Mouse (Mus musculus) megakaryocyte, adult 5-6 weeks (primary cell): ENCODE measurements at regions not wholly inside any gene's neighbourhood (a gene's known extent, or its start where the extent isn't known, plus 50 kb on each side); places are given as distances from the start of the nearest gene placed in this dataset.

ENCODE experiments used
- ATAC-seq: 2 replicates; pipeline ENCODE4 v1.8.0; 2016; ENCODE audit warnings: mild to moderate bottlenecking, inconsistent platforms; ENCODE audit not compliant: poor library complexity, severe bottlenecking

- no peak for ATAC-seq
Observed at GRCm38 (mm10) chr3:52158788-52159260, 53.9 kb upstream of the Maml3 start.

GRCm38 (mm10) chr3:52161688-52162087 lies 56.8 kb upstream of the Maml3 start:
- no peak for ATAC-seq

GRCm38 (mm10) chr3:52163990-52164389 lies 59.1 kb upstream of the Maml3 start:
- no peak for ATAC-seq

GRCm38 (mm10) chr3:52167420-52167819 lies 62.5 kb upstream of the Maml3 start:
- no peak for ATAC-seq

- ATAC-seq, result no peak
Observed at GRCm38 (mm10) chr3:52170847-52171246, 66.0 kb upstream of the Maml3 start.

GRCm38 (mm10) chr3:52171303-52171702 lies 66.4 kb upstream of the Maml3 start:
- ATAC-seq, result no peak

GRCm38 (mm10) chr3:52173490-52173889 lies 68.6 kb upstream of the Maml3 start:
- no peak for ATAC-seq

- ATAC-seq, result no peak
Observed at GRCm38 (mm10) chr3:52176108-52176507, 71.2 kb upstream of the Maml3 start.

- ATAC-seq, result no peak
Observed at GRCm38 (mm10) chr3:52178851-52179250, 74.0 kb upstream of the Maml3 start.

- ATAC-seq, result peak; percentile 88
Observed at GRCm38 (mm10) chr3:52179686-52180085, 74.8 kb upstream of the Maml3 start.

- ATAC-seq, result no peak
Observed at GRCm38 (mm10) chr3:52180306-52180705, 75.4 kb upstream of the Maml3 start.

GRCm38 (mm10) chr3:52180785-52181184 lies 75.9 kb upstream of the Maml3 start:
- peak; percentile 58 for ATAC-seq

- no peak for ATAC-seq
Observed at GRCm38 (mm10) chr3:52181326-52182101, 76.6 kb upstream of the Maml3 start.

- no peak for ATAC-seq
Observed at GRCm38 (mm10) chr3:52184241-52184640, 79.4 kb upstream of the Maml3 start.

- no peak for ATAC-seq
Observed at GRCm38 (mm10) chr3:52185351-52185750, 80.5 kb upstream of the Maml3 start.

- no peak for ATAC-seq
Observed at GRCm38 (mm10) chr3:52187401-52187801, 80.7 kb upstream of the Foxo1 start.

GRCm38 (mm10) chr3:52188303-52188702 lies 79.8 kb upstream of the Foxo1 start:
- ATAC-seq, result no peak

GRCm38 (mm10) chr3:52189016-52189415 lies 79.1 kb upstream of the Foxo1 start:
- ATAC-seq, result no peak

GRCm38 (mm10) chr3:52190021-52190420 lies 78.1 kb upstream of the Foxo1 start:
- no peak for ATAC-seq

- ATAC-seq, result no peak
Observed at GRCm38 (mm10) chr3:52193026-52193425, 75.1 kb upstream of the Foxo1 start.

- no peak for ATAC-seq
Observed at GRCm38 (mm10) chr3:52194216-52194615, 73.9 kb upstream of the Foxo1 start.

- ATAC-seq, result no peak
Observed at GRCm38 (mm10) chr3:52195486-52195885, 72.7 kb upstream of the Foxo1 start.
